Mouse (Mus musculus) stomach, adult 2 months (tissue): ENCODE results near the gene Heyl. TPM values are rescaled to one million over a fixed set of nuclear protein-coding genes. Genes with fewer than 3 reads are reported as not detected.

ENCODE experiments used
- polyA plus RNA-seq: library from polyadenylated mRNA; depleted of rRNA; stranded (reverse); fragments of >200 nt; gene quantifications from 2 replicates; pipeline ENCODE4 v1.2.3, GENCODE M21; 2012; rRNA removed

The Heyl gene
- 1.6 and 1.7 TPM in 2 replicates for polyA plus RNA-seq

GRCm38 (mm10) chr4:123233492-123234084, at the start of gene Heyl:
TSS of gene Heyl (plus strand) at chr4:123233556.

DNA sequence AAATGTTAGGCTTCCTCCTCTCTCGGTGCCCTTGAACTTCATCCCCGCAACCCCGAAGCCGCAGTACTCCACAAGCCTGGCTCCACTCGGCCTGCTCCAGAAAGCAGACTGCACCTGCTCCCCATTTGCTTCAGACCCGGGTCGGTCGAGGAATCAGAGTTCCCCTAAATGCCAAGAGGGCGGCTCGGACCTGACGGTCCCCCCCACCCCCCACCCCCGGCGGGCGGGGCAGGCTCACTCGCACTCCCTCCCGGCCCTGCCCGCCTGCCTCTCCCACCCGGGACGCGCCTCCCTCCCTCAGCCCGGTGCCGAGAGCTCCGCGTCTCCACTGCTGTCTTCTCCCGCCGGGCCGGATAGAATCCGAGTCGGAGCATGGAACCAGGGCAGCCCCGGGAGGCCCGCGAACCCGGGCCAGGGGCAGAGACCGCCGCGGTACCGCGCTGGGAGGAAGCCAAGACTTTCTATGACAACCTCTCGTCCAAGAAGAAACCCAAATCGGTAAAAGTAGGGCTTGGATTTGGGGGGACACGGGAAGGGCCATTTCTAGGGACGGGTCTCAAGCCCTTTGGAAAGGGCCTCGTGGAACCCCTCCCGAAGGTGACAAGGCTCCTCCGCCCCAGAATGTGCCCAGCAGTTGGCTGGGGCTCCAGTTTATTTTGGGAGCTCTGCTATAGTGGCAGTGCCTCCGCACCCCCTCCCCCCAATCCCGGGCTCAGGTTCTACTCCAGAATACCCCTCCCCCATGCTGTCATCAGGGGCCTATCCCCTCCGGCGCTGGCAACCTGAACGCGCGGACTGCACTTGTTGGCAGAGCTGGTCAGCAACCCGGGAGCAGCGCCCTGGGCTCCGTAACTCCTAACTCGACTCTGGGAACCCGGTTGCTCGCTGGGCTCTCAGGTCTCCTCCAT, 31.9 kb upstream of the Heyl start, which contains the start of gene Nt5c1a:
Nt5c1a (plus strand) TSS at position 319 of the 908 bp plus-strand sequence.

GRCm38 (mm10) chr4:123261721-123262401, 28.5 kb downstream of the Heyl start, which contains the start of gene Pabpc4:
TSS of gene Pabpc4 (plus strand) at chr4:123262351.

Other genes with a start within 250 kb of the Heyl start
- 1.9 and 2.0 TPM in 2 replicates for gene Mycl, start 237.9 kb upstream of the Heyl start, polyA plus RNA-seq
- gene Trit1, start 217.0 kb upstream of the Heyl start, polyA plus RNA-seq, result 1.1 and 1.5 TPM in 2 replicates
- gene Bmp8b, start 128.4 kb upstream of the Heyl start, polyA plus RNA-seq, result 0.06 and 0.12 TPM in 2 replicates
- not detected in 2 replicates for gene Oxct2b, start 117.3 kb upstream of the Heyl start, polyA plus RNA-seq
- 5.5 and 6.8 TPM in 2 replicates for gene Ppie, start 93.6 kb upstream of the Heyl start, polyA plus RNA-seq
- 0.16 and 0.41 TPM in 2 replicates for gene Hpcal4, start 50.3 kb upstream of the Heyl start, polyA plus RNA-seq
- gene Nt5c1a, start 32.1 kb upstream of the Heyl start, polyA plus RNA-seq, result 0.14 TPM in 1 of 2 replicates, not detected in the other
- gene Pabpc4, start 28.8 kb downstream of the Heyl start, polyA plus RNA-seq, result 83.4 and 123 TPM in 2 replicates
- not detected in 2 replicates for gene Oxct2a, start 90.1 kb downstream of the Heyl start, polyA plus RNA-seq
- gene Bmp8a, start 109.7 kb downstream of the Heyl start, polyA plus RNA-seq, result 0.81 and 2.5 TPM in 2 replicates